In the genomic region with DNA sequence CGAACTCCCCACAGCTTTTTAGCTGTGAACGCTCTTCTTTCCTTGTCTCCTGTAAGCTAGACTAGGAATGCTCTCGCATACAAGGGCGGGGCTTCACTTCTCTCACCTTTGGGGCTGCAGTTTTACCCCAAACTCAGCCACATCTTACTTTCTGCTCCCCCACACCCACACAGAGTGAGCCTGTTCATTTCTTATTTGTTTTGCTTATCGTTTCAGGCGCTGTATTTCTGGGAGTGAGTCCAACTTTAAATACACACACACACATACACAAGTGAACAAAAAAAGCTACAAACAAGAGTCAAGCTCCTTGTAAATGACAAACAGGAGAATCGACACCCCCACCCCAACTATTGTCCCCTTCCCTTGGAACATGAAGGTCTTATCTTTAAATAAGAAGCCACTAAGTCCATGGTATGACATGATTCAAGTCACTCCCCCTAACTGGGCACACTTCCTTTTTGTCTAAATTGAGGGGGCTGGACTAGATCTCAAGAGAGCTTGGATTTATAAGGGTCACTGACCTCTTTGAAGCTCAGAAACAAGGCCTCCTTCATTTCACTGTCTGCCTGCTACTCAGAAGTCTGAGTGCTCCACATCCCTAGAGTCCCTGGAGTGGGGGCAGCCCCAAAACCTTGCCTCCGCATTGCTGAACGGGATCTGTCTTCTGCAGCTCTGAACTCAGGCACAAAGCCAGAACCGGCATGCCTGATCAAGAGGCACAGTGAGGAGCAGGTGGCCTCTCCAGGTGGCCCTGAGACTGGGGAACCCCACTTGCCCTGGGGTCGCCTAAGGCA, we compare ENCODE assay signal across 8 mouse cellular contexts.
DNase-seq lines count a peak whose midpoint lies in the region; ATAC-seq and TF ChIP-seq lines count a peak whose summit lies in the region.

No protein-coding gene starts in this region.

- no peak overlapping the region for H3K4me2 ChIP-seq in intestine, embryonic 14.5 days (ENCODE audit: low read length)
- no peak overlapping the region for H3K4me2 ChIP-seq in intestine, postnatal 0 days (replicated peaks; ENCODE audit: low read depth)
- H3K4me2 ChIP-seq in intestine, embryonic 16.5 days (ENCODE audit: low read depth, low read length) = no peak overlapping the region
- no peak overlapping the region for H3K4me2 ChIP-seq in stomach, embryonic 14.5 days (replicated peaks; ENCODE audit: low read depth, low read length)

- TF ChIP-seq CTCF in intestine, postnatal 0 days (IDR thresholded peaks at IDR 0.05; ENCODE audit: low read depth) = no peak

- no peaks in the 10 kb centered on the region for H3K27me3 ChIP-seq in intestine, embryonic 14.5 days (replicated peaks; ENCODE audit: control insufficient read depth, insufficient read depth, low read length)
- no peaks in the 10 kb centered on the region for H3K27me3 ChIP-seq in intestine, postnatal 0 days (replicated peaks; ENCODE audit: control insufficient read depth, insufficient read depth, low read length)
- no peaks in the 10 kb centered on the region for H3K27me3 ChIP-seq in intestine, embryonic 16.5 days (replicated peaks; ENCODE audit: control insufficient read depth, insufficient read depth, low read length)
- no peaks in the 10 kb centered on the region for H3K27me3 ChIP-seq in stomach, embryonic 14.5 days (ENCODE audit: control insufficient read depth, insufficient read depth, low read length)

- peak overlapping the region; percentile 34 for H3K27ac ChIP-seq in intestine, embryonic 14.5 days (ENCODE audit: low read depth)
- no peak overlapping the region for H3K27ac ChIP-seq in intestine, postnatal 0 days (ENCODE audit: low read depth, low read length)
- H3K27ac ChIP-seq in intestine, embryonic 16.5 days (ENCODE audit: low read length) = no peak overlapping the region; the same call in 1 of the 2 replicates
- H3K27ac ChIP-seq in stomach, embryonic 14.5 days (ENCODE audit: low read length) = peak overlapping the region; percentile 53

- ATAC-seq in intestine, embryonic 14.5 days (replicated peaks; ENCODE audit: low FRiP score, low TSS enrichment, low read depth) = peak; percentile 49
- no peak for ATAC-seq in intestine, postnatal 0 days
- peak; percentile 41 for ATAC-seq in intestine, embryonic 16.5 days
- ATAC-seq in stomach, embryonic 14.5 days (ENCODE audit: insufficient number of reproducible peaks, insufficient read depth, low FRiP score, low read depth) = peak; percentile 57

- no peak overlapping the region for H3K9ac ChIP-seq in intestine, embryonic 14.5 days (ENCODE audit: low read length)
- H3K9ac ChIP-seq in intestine, postnatal 0 days (ENCODE audit: low read depth, low read length) = no peak overlapping the region
- no peak overlapping the region for H3K9ac ChIP-seq in intestine, embryonic 16.5 days (ENCODE audit: low read depth, low read length)
- H3K9ac ChIP-seq in stomach, embryonic 14.5 days (replicated peaks; ENCODE audit: low read depth, low read length) = no peak overlapping the region

- no peaks in the 10 kb centered on the region for H3K9me3 ChIP-seq in intestine, embryonic 14.5 days (ENCODE audit: control insufficient read depth, low read length)
- H3K9me3 ChIP-seq in intestine, postnatal 0 days (ENCODE audit: control insufficient read depth) = no peaks in the 10 kb centered on the region
- H3K9me3 ChIP-seq in intestine, embryonic 16.5 days (ENCODE audit: control insufficient read depth, low read length) = no peaks in the 10 kb centered on the region
- H3K9me3 ChIP-seq in stomach, embryonic 14.5 days (ENCODE audit: control insufficient read depth, low read depth, low read length) = no peaks in the 10 kb centered on the region

- H3K4me1 ChIP-seq in intestine, embryonic 14.5 days (replicated peaks; ENCODE audit: control insufficient read depth, insufficient read depth, low read length) = peaks cover 29% of the 10 kb centered on the region
- H3K4me1 ChIP-seq in intestine, postnatal 0 days (replicated peaks; ENCODE audit: control insufficient read depth, insufficient read depth, low read length) = peaks cover 6% of the 10 kb centered on the region; the same call in 1 of the 2 replicates
- H3K4me1 ChIP-seq in intestine, embryonic 16.5 days (ENCODE audit: control insufficient read depth, insufficient read depth, low read length) = peaks cover 23% of the 10 kb centered on the region
- peaks cover 17% of the 10 kb centered on the region for H3K4me1 ChIP-seq in stomach, embryonic 14.5 days (ENCODE audit: control insufficient read depth, insufficient read depth, low read length)

- no peak for DNase-seq in intestine, embryonic 14.5 days (ENCODE audit: low spot score)
- peak; percentile 21 for DNase-seq in right cerebral cortex, postnatal 4 days
- no peak for DNase-seq in right cerebral cortex, postnatal 36 days (ENCODE audit: low spot score in 2 of 2)
- no peak for DNase-seq in spleen, postnatal 36 days (ENCODE audit: low spot score in 2 of 2)
- no peak for DNase-seq in adrenal gland, postnatal 4 days (ENCODE audit: low spot score in 2 of 2)

- H3K36me3 ChIP-seq in intestine, embryonic 14.5 days (ENCODE audit: control insufficient read depth, insufficient read depth, low read length) = no peaks in the 10 kb centered on the region
- no peaks in the 10 kb centered on the region for H3K36me3 ChIP-seq in intestine, postnatal 0 days (ENCODE audit: control insufficient read depth, insufficient read depth)
- H3K36me3 ChIP-seq in intestine, embryonic 16.5 days (ENCODE audit: control insufficient read depth, insufficient read depth, low read length) = no peaks in the 10 kb centered on the region
- H3K36me3 ChIP-seq in stomach, embryonic 14.5 days (ENCODE audit: control insufficient read depth, insufficient read depth, low read length) = no peaks in the 10 kb centered on the region

- 39% methylated on average over 11 of the region's 11 CpGs for WGBS in intestine, embryonic 14.5 days
- WGBS in intestine, postnatal 0 days = 34% methylated on average over 11 of the region's 11 CpGs
- 31% methylated on average over 11 of the region's 11 CpGs for WGBS in intestine, embryonic 16.5 days
- 29% methylated on average over 11 of the region's 11 CpGs for WGBS in stomach, embryonic 14.5 days

- no peak overlapping the region for H3K4me3 ChIP-seq in intestine, embryonic 14.5 days (ENCODE audit: low read depth, low read length)
- no peak overlapping the region for H3K4me3 ChIP-seq in intestine, postnatal 0 days (ENCODE audit: low read depth, low read length)
- no peak overlapping the region for H3K4me3 ChIP-seq in intestine, embryonic 16.5 days (ENCODE audit: low read length)
- H3K4me3 ChIP-seq in stomach, embryonic 14.5 days (ENCODE audit: low read depth, low read length) = no peak overlapping the region

Comparison
In these comparisons a context has a peak if more than half of its experiments do, and no peak if none do; other contexts are left out.
1. H3K27ac ChIP-seq: peak in intestine, embryonic 14.5 days (single experiment) and stomach, embryonic 14.5 days (single experiment); none in intestine, postnatal 0 days (single experiment) and intestine, embryonic 16.5 days (single experiment).